Mouse (Mus musculus): ENCODE measurements around the gene Slc27a1. TPM values are rescaled to one million over a fixed set of nuclear protein-coding genes. Genes with fewer than 3 reads are reported as not detected.

The Slc27a1 gene
- polyA plus RNA-seq, 1 experiment from 2014 or later = 16.7 TPM

Small RNA genes lying within 50 kb of the gene (microRNA-seq; reads per million reads assigned to microRNA genes)
- gene Mir6769b = not detected

Other genes starting within 250 kb of the Slc27a1 start
- gene Use1, start 202.0 kb upstream of the Slc27a1 start, polyA plus RNA-seq (2014; fragmentation: Nextera tagmentation; extraction: Ambion mirVana) = 92.1 and 95.3 TPM in 2 replicates
- gene Ocel1, start 197.6 kb upstream of the Slc27a1 start, polyA plus RNA-seq (2014; fragmentation: Nextera tagmentation; extraction: Ambion mirVana) = 2.7 and 3.1 TPM in 2 replicates
- gene Nr2f6, start 186.9 kb upstream of the Slc27a1 start, polyA plus RNA-seq (2014; fragmentation: Nextera tagmentation; extraction: Ambion mirVana) = 68.9 and 78.6 TPM in 2 replicates
- gene Ushbp1, start 173.1 kb upstream of the Slc27a1 start, polyA plus RNA-seq (2014; fragmentation: Nextera tagmentation; extraction: Ambion mirVana) = 3.4 and 4.1 TPM in 2 replicates
- 109 and 119 TPM in 2 replicates for gene Babam1, start 172.0 kb upstream of the Slc27a1 start, polyA plus RNA-seq (2014; fragmentation: Nextera tagmentation; extraction: Ambion mirVana)
- gene Ankle1, start 162.9 kb upstream of the Slc27a1 start, polyA plus RNA-seq (2014; fragmentation: Nextera tagmentation; extraction: Ambion mirVana) = 21.5 and 23.9 TPM in 2 replicates
- gene Abhd8, start 105.2 kb upstream of the Slc27a1 start, polyA plus RNA-seq (2014; fragmentation: Nextera tagmentation; extraction: Ambion mirVana) = 38.7 and 43.4 TPM in 2 replicates
- 216 and 231 TPM in 2 replicates for gene Mrpl34, start 103.9 kb upstream of the Slc27a1 start, polyA plus RNA-seq (2014; fragmentation: Nextera tagmentation; extraction: Ambion mirVana)
- gene Dda1, start 99.7 kb upstream of the Slc27a1 start, polyA plus RNA-seq (2014; fragmentation: Nextera tagmentation; extraction: Ambion mirVana) = 115 TPM in 2 replicates
- 3.0 and 4.2 TPM in 2 replicates for gene Ano8, start 82.9 kb upstream of the Slc27a1 start, polyA plus RNA-seq (2014; fragmentation: Nextera tagmentation; extraction: Ambion mirVana)
- 8.3 and 8.7 TPM in 2 replicates for gene Gtpbp3, start 80.8 kb upstream of the Slc27a1 start, polyA plus RNA-seq (2014; fragmentation: Nextera tagmentation; extraction: Ambion mirVana)
- gene Plvap, start 57.1 kb upstream of the Slc27a1 start, polyA plus RNA-seq (2014; fragmentation: Nextera tagmentation; extraction: Ambion mirVana) = 57.9 and 58.2 TPM in 2 replicates
- 0.30 and 0.71 TPM in 2 replicates for gene Ccdc194, start 43.2 kb upstream of the Slc27a1 start, polyA plus RNA-seq (2014; fragmentation: Nextera tagmentation; extraction: Ambion mirVana)
- gene Bst2, start 31.4 kb upstream of the Slc27a1 start, polyA plus RNA-seq (2014; fragmentation: Nextera tagmentation; extraction: Ambion mirVana) = 1.7 and 1.8 TPM in 2 replicates
- 66.5 and 74.2 TPM in 2 replicates for gene Mvb12a, start 26.0 kb upstream of the Slc27a1 start, polyA plus RNA-seq (2014; fragmentation: Nextera tagmentation; extraction: Ambion mirVana)
- 0.27 TPM in 1 of 2 replicates, not detected in the other for gene Tmem221, start 10.0 kb upstream of the Slc27a1 start, polyA plus RNA-seq (2014; fragmentation: Nextera tagmentation; extraction: Ambion mirVana)
- not detected in 2 replicates for gene Nxnl1, start 2.3 kb upstream of the Slc27a1 start, polyA plus RNA-seq (2014; fragmentation: Nextera tagmentation; extraction: Ambion mirVana)
- gene Pgls, start 23.3 kb downstream of the Slc27a1 start, polyA plus RNA-seq (2014; fragmentation: Nextera tagmentation; extraction: Ambion mirVana) = 230 and 239 TPM in 2 replicates
- 2.7 and 3.8 TPM in 2 replicates for gene Fam129c, start 28.8 kb downstream of the Slc27a1 start, polyA plus RNA-seq (2014; fragmentation: Nextera tagmentation; extraction: Ambion mirVana)
- 46.6 and 49.8 TPM in 2 replicates for gene Colgalt1, start 42.1 kb downstream of the Slc27a1 start, polyA plus RNA-seq (2014; fragmentation: Nextera tagmentation; extraction: Ambion mirVana)
- 0.50 and 0.59 TPM in 2 replicates for gene Unc13a, start 102.9 kb downstream of the Slc27a1 start, polyA plus RNA-seq (2014; fragmentation: Nextera tagmentation; extraction: Ambion mirVana)
- gene Jak3, start 107.4 kb downstream of the Slc27a1 start, polyA plus RNA-seq (2014; fragmentation: Nextera tagmentation; extraction: Ambion mirVana) = 1.4 and 2.5 TPM in 2 replicates
- gene Insl3, start 120.3 kb downstream of the Slc27a1 start, polyA plus RNA-seq (2014; fragmentation: Nextera tagmentation; extraction: Ambion mirVana) = not detected in 2 replicates
- 0.35 and 0.61 TPM in 2 replicates for gene B3gnt3, start 132.9 kb downstream of the Slc27a1 start, polyA plus RNA-seq (2014; fragmentation: Nextera tagmentation; extraction: Ambion mirVana)
- 2.7 and 3.4 TPM in 2 replicates for gene Fcho1, start 156.8 kb downstream of the Slc27a1 start, polyA plus RNA-seq (2014; fragmentation: Nextera tagmentation; extraction: Ambion mirVana)